Mouse (Mus musculus) kidney, adult 11 months (tissue): ENCODE measurements around the gene Olfr578.

ENCODE experiments used
- DNase-seq: peaks from one replicate; pipeline ENCODE4 v3.0.0; 2022

Olfr578 gene

DNA sequence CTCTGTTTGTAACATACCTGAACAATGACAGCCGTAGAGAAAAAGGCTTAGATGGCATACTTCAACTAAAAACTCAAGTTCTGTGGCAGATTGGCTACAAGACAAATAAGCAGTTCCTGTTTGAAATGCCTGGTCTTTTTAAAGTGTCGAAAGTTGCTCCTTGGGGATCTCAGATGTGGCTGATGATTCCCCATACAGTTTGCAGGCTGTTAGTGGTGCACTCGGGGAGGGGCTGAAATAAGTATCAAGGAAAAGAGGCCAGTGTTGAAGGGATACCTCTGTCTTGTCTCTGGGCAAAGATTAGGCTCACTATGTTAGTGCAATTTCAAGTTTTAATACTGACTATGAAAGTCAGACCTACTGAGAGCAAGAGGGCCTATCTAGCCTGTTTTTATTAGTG lies at the start of gene Olfr578:
Gene Olfr578, minus strand, starts transcription at position 101 of the 400 bp plus-strand sequence.
- DNase-seq, result no peak

DNA sequence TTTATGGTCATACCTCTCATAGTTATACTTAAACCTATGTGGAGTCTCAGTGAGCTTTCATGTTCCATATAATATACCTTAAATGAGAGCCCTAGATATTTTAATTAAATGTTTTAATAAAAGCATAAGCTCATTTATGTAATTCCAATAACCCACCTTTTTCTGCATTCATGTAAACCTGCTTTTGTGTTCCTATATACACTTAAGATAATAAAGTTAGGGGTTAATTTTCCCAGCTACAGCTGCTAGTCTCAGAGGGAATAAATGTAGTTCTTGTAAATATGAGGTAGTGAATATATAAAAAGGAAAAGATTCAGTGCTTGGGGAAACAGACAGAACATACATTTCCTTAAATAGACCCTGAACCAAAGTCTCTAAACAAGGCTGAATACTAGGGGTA lies 48.6 kb upstream of the Olfr578 start, which contains the start of gene Olfr582:
Gene Olfr582, plus strand, starts transcription at position 301 of the 400 bp plus-strand sequence.
- DNase-seq, result no peak

DNA sequence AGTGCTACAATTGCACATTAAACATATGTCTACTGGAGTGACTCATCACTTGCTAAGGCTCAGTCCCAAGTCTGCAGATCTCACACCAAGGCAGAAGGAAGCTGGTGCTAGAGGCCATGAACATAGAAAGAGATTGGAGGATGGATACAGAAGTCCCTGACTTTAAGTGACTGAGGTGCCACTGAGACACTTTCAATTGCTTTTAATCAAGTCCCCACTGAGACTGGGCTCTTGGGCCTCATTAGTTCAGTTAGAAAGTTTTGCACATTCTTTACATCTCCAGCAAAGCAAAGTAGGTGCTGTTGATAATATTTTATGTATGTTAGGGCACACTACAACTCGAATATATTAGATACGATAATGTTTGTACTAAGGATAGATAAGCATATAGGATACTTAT lies 13.3 kb downstream of the Olfr578 start, which contains the start of gene Olfr577:
Gene Olfr577, minus strand, starts transcription at position 101 of the 400 bp plus-strand sequence.
- DNase-seq, result no peak

DNA sequence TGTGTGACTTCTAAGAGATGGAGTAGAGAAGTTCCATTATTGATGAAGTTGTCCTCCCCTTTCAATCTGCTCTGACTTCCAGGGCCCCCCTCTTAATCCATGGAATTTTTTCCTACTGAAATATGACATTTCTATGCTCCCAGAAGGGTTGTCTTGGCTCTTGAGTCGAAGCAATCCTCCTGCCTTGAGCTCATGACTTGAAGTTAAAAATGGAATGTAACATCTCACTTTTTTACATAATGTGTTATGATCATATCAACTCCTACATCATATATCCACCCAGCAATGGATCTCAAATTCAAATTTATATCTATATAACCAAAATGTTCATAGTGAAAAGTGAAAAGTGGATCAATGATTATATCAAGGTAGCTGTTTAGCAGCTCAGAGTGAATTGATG lies 14.7 kb downstream of the Olfr578 start:
- no peak for DNase-seq

DNA sequence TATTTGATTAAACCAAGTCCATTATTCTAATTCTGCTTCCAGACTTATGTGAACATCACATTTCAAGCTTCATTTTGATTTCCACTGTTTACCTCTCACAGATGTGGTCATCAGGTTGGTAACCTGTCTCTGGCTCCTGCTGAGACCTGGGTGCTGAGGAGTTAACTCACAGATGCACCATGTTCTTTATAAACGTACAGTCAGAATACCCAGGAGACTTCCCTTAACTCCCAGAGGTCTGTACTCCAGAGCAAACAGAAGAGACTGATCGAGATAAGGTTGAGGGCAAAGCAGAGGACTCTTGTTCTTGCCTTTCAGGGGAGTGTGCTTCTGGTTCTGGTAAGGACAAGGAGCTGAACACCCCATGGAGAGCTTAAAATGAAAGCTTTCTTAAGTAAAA lies 26.8 kb downstream of the Olfr578 start, which contains the start of gene Olfr576:
Gene Olfr576, plus strand, starts transcription at position 301 of the 400 bp plus-strand sequence.
- DNase-seq, result no peak

DNA sequence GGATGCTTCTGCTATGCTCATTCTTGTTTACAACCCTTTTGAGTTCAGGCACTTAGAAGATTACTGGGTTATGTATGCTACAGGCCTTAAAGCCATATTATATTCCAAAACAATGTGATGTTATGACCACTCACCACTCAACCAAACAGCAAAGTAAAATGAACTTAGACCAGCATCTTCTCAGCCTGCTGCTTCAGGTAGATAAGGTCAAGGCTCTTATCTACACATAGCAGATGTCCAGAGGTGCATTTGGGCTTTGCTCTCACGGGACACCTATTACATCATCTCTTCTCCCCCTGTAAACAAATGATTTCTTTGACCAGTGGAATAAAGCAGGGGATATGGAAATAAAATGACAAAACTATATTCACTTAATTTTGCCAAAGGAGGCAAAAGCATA lies 30.5 kb downstream of the Olfr578 start, which contains the start of gene Olfr575:
Gene Olfr575, minus strand, starts transcription at position 183 of the 400 bp plus-strand sequence.
- DNase-seq, result no peak

DNA sequence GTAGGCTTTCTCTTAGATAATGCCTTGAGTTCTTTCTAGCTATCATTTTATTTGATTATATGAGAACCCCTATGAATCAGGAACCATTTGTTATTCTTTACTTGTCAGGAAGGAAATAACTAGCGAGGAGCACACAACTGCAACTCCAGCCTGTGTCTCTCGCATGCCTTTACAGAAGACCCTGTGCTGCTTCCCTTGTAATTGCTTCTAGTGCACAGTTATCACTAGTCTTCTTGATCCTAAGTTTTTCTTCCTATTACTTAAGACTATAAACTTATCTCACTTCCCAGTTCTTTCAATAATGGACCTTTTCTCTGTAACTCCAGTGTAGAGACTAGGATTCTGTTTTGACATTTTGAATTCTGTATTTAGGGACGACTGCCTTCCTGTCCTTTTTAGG lies 31.0 kb downstream of the Olfr578 start:
- DNase-seq, result no peak

DNA sequence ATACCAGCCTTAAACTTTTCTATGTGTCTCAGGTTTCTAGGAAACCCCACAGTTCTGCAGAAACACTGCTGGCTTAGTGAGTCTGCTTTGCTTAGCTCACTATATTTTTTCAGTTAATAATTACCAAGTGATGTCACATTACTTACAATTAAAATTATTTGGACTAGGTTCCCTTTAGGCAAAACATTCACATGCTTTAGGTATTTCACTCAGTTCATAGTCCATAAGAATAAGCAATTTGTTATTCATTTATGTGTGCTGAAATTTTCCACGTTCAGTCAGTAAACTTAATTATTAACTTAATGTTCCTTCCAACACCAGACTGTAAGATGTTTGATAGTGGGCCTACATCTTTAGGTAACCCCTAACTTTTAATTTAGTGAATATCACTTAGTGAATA lies 38.4 kb downstream of the Olfr578 start:
- DNase-seq, result no peak

DNA sequence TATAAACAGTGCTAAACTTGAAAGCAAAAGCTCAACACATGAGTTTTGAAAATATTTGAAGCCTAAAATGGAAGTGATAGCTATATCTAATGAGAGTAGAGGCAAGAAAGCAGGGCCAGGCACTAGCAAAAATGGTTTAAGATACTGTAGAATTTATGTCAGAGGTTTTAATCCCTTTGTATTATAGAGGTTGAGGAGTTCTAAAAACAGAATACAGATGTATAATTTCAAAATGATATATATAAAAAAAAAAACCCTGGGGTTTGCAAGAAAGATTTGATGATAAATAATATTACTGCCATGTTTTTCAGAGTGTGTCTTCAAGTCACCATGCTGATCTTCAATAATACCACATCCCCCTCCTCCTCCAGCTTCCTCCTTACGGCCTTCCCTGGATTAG lies 41.0 kb downstream of the Olfr578 start, which contains the start of gene Olfr574:
Gene Olfr574, plus strand, starts transcription at position 301 of the 400 bp plus-strand sequence.
- DNase-seq, result no peak

DNA sequence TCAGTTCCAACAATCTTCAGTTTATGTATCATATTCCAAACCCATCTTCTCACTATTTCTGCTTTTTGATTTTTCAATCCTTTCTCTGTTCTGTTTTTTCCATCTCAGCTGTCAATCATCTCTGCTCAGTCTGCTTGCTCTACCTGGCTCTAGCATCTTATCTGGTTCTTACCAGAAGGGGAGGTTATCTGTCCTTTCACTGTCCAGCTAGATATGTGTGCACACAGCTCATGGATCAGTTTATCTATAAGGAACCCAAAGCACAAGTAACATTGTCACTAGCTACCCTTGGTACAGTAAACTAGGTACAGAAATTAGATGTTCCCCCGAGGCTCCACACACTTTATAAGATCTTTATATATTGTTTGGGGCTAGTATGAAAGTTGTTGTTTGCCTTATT lies 45.7 kb downstream of the Olfr578 start:
- no peak for DNase-seq

DNA sequence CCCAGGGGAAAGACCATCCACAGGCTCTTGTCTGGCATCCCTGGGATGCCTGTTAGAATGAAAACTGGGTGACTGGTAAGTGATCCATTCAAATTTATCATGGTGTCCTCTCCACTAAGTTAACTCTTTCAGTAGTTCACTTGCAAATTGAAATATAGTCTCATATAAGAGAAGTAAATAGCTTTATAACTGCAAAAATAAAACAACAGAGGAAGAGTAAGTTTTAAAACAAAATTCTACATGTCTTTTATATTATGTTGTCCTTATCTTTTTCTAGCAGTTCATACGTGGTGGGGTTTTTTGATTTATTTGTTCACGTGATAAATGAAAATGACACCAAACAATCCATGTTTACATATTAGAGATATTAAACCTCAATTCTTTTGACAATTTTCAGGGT lies 46.6 kb downstream of the Olfr578 start, which contains the start of gene Olfr573-ps1:
Gene Olfr573-ps1, minus strand, starts transcription at position 101 of the 400 bp plus-strand sequence.
- DNase-seq, result no peak
